Mouse (Mus musculus) neural tube, embryonic 14.5 days (tissue): ENCODE data around the gene Adgrg1. TPM values are rescaled to one million over a fixed set of nuclear protein-coding genes. Genes with fewer than 3 reads are reported as not detected.

ENCODE experiments used
- ATAC-seq: fragments of 200-750 bp; cut with Nextera tagmentation; 2 replicates; pipeline ENCODE4 v1.8.0; 2017; ENCODE audit warnings: low read depth, mild to moderate bottlenecking, moderate TSS enrichment, moderate library complexity
- H3K27ac ChIP-seq: fragments of 300-500 bp; sonication (generic); 2 replicates; pipeline ENCODE4 v1.5.1; 2014; ENCODE audit warnings: low read depth, mild to moderate bottlenecking, control low read depth, low read length, moderate library complexity, mixed read lengths
- H3K27me3 ChIP-seq: fragments of 300-500 bp; sonication (generic); 2 replicates; pipeline ENCODE4 v1.6.1; 2014; ENCODE audit warnings: low read length; ENCODE audit not compliant: control insufficient read depth, insufficient read depth
- H3K36me3 ChIP-seq: fragments of 300-500 bp; sonication (generic); 2 replicates; pipeline ENCODE4 v1.6.1; 2014; ENCODE audit warnings: low read length, mixed read lengths; ENCODE audit not compliant: control insufficient read depth, insufficient read depth
- H3K4me1 ChIP-seq: fragments of 300-500 bp; sonication (generic); 2 replicates; pipeline ENCODE4 v1.6.1; 2014; ENCODE audit warnings: low read length; ENCODE audit not compliant: control insufficient read depth, insufficient read depth
- H3K4me2 ChIP-seq: fragments of 300-500 bp; sonication (generic); 2 replicates; pipeline ENCODE4 v1.6.1; 2014; ENCODE audit warnings: mild to moderate bottlenecking, low read depth, low read length, control low read depth
- H3K4me3 ChIP-seq: fragments of 300-500 bp; sonication (generic); 2 replicates; pipeline ENCODE4 v1.5.1; 2014; ENCODE audit warnings: low read depth, low read length, control low read depth, mixed read lengths
- H3K9ac ChIP-seq: fragments of 300-500 bp; sonication (generic); replicated peaks from 2 replicates; pipeline ENCODE4 v1.6.1; 2014; ENCODE audit warnings: low read depth, mild to moderate bottlenecking, control low read depth, low read length, mixed read lengths
- H3K9me3 ChIP-seq: fragments of 300-500 bp; sonication (generic); 2 replicates; pipeline ENCODE4 v1.6.1; 2016; ENCODE audit warnings: low read length; ENCODE audit not compliant: control insufficient read depth
- WGBS: fragments of 180-500 bp; shearing (Covaris S2); extraction: QIAGEN DNeasy Blood & Tissue Kit; methylation state at CpG from one replicate; pipeline ENCODE4 v1.1.7; 2014; 5-methylcytosine and 5-hydroxymethylcytosine counted together
- polyA plus RNA-seq: library from polyadenylated mRNA; unstranded; fragments of >200 nt; fragmentation: Nextera tagmentation; extraction: Ambion mirVana; gene quantifications from 2 replicates; pipeline ENCODE4 v1.2.1, GENCODE M21; 2014

Adgrg1 gene
- polyA plus RNA-seq, 1 experiment from 2014 or later: 93.5 TPM

DNA sequence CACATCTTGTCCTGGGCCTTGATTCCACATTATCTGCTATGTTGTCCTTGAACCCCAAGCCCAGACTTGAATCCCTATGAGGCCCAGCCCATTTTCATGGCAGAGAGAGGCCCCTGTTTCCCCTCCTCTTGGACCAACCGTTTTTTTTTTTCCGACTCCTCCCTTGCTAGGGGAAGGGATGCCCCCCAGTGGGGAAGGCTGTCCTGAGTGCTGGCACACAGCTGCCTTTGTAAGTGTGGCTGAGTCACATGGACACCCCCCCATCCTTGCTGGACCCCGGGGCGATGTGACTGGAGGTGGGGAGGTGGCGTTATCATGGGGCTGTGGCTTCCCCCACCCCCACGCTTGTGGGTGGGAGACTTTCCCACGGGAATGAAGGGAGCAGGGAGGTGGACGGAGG is 6.4 kb downstream of the Adgrg1 start:
- Histone ChIP-seq H3K9me3 (no peaks in the 10 kb centered on the region), H3K27me3 (no peaks in the 10 kb centered on the region), H3K4me2 (no peak overlapping the region), H3K4me3 (no peak overlapping the region), H3K9ac (no peak overlapping the region), H3K4me1 (peaks cover 36% of the 10 kb centered on the region), H3K27ac (peak overlapping the region; percentile 2; the same call in 1 of the 2 replicates), H3K36me3 (no peaks in the 10 kb centered on the region)
- 42% methylated on average over 8 of the region's 8 CpGs for WGBS
- no peak for ATAC-seq

DNA sequence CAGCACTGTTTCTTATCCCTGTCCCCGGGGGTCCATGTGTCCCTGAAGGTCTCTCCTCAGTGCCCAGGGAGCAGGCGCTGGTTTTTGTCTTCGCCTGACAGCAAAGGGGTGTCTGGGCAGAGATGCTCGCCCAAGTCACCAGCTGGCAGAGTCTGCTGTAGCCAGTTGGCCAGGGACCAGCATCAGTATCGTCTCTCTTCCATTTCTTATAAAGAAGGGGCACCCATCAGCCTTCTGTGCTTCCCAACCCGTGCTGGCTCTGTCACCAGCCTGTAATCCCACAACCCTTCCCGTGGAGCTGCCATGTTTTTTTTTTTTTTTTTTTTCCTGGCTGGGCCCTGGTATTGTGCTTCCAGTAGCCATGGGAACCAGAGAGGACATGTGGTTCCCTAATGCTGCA is 7.3 kb downstream of the Adgrg1 start:
- H3K27me3 ChIP-seq: no peaks in the 10 kb centered on the region
- no peak; the same call in 1 of the 2 replicates for ATAC-seq

DNA sequence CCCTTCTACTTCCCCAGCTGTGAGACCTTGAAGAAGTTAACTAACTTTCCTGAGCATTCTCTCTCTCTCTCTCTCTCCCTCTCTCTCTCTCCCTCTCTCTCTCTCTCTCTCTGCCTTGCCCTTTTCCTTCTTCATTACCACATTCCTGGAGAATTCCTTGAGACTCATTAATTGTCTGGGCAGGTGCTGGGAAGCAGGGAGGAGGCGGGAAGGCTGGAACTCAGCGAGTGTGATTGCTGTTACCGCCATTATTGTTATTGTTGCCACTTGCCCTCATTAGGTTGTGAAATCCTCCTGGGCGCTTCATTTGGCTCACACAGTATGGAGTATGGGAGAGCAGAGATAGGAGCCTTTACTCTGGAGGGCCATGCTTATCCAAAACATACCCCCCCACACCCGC is 8.6 kb downstream of the Adgrg1 start:
- WGBS: 3% methylated on average over 5 of the region's 5 CpGs
- peaks cover 27% of the 10 kb centered on the region for H3K4me1 ChIP-seq

More for the DNA sequence above, 7.3 kb downstream of the Adgrg1 start:
- WGBS: 22% methylated on average over 7 of the region's 7 CpGs
- Histone ChIP-seq H3K9ac (no peak overlapping the region), H3K4me2 (no peak overlapping the region), H3K27ac (peak overlapping the region; percentile 34; the same call in 1 of the 2 replicates), H3K36me3 (no peaks in the 10 kb centered on the region), H3K4me3 (no peak overlapping the region), H3K9me3 (no peaks in the 10 kb centered on the region), H3K4me1 (peaks cover 38% of the 10 kb centered on the region)

DNA sequence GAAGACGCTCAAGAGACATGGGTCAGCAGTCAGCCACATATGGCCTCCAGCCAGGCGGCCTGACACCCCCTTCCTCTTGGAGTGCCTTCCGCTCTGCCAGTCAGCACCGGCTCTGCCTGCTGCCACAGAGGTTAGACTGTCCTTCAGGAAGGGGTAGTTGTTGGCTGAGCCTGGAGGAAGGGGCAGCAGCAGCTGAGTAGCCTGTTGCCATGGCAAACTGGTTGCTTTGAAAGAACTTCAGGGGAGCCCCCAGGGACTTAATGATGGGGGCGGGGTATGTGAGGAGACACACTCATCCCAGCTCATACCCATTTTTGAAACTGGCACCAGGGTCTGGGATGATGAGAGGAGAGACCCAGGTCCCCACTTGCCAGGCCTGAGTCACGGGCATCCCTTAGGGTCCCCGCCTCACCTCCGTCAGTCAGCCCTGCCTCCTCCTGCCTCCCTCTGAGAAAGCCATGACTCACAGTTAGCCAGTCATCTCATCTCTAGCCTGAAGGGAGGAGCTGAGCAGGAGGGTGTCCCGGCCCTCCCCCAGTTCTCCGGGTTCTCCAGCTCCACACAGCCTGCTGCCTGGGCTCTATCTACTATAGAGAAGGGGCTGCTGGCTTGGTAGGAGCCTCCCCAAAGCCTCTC is 9.4 kb downstream of the Adgrg1 start:
- H3K4me3 ChIP-seq: peak overlapping the region; percentile 15; the same call in 1 of the 2 replicates
- peak overlapping the region; percentile 32; the same call in 1 of the 2 replicates for H3K9ac ChIP-seq
- H3K4me1 ChIP-seq: peaks cover 26% of the 10 kb centered on the region
- no peaks in the 10 kb centered on the region for H3K27me3 ChIP-seq
- peak overlapping the region; percentile 31 for H3K4me2 ChIP-seq
- WGBS: 9% methylated on average over 10 of the region's 10 CpGs
- no peaks in the 10 kb centered on the region for H3K9me3 ChIP-seq
- no peaks in the 10 kb centered on the region for H3K36me3 ChIP-seq
- H3K27ac ChIP-seq: peak overlapping the region; percentile 61; the same call in 1 of the 2 replicates
- ATAC-seq: peak; percentile 73

More for the DNA sequence above, 8.6 kb downstream of the Adgrg1 start:
- ATAC-seq: no peak
- no peak overlapping the region for H3K27ac ChIP-seq
- no peaks in the 10 kb centered on the region for H3K27me3 ChIP-seq
- H3K4me2 ChIP-seq: no peak overlapping the region
- no peaks in the 10 kb centered on the region for H3K9me3 ChIP-seq
- no peak overlapping the region for H3K9ac ChIP-seq
- no peaks in the 10 kb centered on the region for H3K36me3 ChIP-seq
- H3K4me3 ChIP-seq: no peak overlapping the region

DNA sequence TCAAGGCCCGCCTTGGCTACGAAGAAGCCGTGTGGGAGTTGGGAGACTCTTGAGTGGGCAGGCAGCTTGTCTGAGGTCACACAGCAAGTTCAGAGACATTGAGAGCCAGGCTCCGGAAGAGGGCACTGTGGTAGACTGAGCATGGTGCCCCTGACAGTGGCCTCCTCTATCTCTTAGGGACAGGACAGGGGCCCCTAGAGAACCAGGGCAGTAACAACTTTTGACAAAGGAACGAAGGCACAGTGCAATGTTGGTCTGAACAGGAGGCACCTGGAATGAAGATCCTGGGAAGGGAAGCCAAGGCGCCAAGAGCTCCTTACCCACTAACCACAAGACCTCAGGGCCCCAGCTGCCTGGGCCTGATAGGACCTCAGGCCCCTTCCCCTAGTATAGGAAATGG is 10.5 kb downstream of the Adgrg1 start:
- Histone ChIP-seq H3K4me3 (no peak overlapping the region), H3K4me2 (peak overlapping the region; percentile 31), H3K4me1 (peaks cover 26% of the 10 kb centered on the region), H3K9me3 (no peaks in the 10 kb centered on the region), H3K27me3 (no peaks in the 10 kb centered on the region), H3K36me3 (no peaks in the 10 kb centered on the region), H3K27ac (no peak overlapping the region), H3K9ac (no peak overlapping the region)
- no peak for ATAC-seq
- WGBS: 83% methylated on average over 6 of the region's 6 CpGs

DNA sequence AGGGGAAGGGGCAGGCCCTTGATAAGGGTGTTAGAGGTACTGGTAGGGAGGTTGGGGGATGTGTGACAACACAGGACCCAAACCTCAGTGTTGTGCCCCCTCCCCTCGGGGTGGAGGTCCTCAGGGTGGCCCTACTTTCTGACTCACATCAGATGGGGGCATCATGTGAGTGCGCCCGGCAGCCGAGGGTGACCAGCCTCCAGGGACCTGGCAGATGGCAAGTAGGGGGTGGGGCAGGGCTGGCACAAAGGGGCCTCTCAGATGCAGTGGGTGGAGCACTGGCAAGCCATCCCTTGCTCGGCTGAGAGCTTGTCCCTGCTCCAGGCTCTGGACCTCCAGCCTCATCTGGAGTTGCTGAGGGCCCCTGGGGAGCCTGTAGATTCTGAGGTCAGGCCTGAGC is 12.1 kb downstream of the Adgrg1 start:
- peak; percentile 28 for ATAC-seq
- peaks cover 35% of the 10 kb centered on the region for H3K4me1 ChIP-seq
- H3K9me3 ChIP-seq: no peaks in the 10 kb centered on the region
- no peaks in the 10 kb centered on the region for H3K36me3 ChIP-seq
- WGBS: 21% methylated on average over 5 of the region's 5 CpGs
- 0 out of 2 replicates have a peak overlapping the region, but pooled peaks have one; percentile 15 for H3K4me2 ChIP-seq
- H3K4me3 ChIP-seq: no peak overlapping the region
- no peak overlapping the region for H3K9ac ChIP-seq
- H3K27me3 ChIP-seq: no peaks in the 10 kb centered on the region
- no peak overlapping the region for H3K27ac ChIP-seq

DNA sequence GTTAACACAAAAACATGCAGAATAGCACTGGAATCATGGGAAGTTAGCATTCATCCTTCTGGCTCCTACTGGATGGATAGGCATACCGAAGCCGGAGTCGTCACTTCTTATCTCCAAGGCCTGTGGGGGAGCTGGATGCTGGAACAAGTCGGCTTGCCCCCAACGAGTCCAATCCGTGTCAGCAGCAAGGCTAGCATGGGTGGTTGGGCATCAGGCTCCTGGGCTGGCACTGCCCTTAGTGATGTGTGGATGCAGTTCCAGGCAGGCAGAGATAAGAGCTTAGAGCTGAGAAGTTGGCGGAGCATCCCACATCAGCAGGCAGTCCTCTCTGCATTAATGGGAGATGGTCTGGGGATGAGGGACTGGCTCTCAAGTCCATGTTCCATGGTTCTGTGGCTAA is 13.0 kb downstream of the Adgrg1 start:
- WGBS: 85% methylated on average over 7 of the region's 7 CpGs
- Histone ChIP-seq H3K9ac (no peak overlapping the region), H3K4me2 (no peak overlapping the region), H3K4me1 (peaks cover 42% of the 10 kb centered on the region), H3K4me3 (no peak overlapping the region), H3K27ac (no peak overlapping the region), H3K27me3 (no peaks in the 10 kb centered on the region), H3K36me3 (no peaks in the 10 kb centered on the region), H3K9me3 (no peaks in the 10 kb centered on the region)
- no peak for ATAC-seq

DNA sequence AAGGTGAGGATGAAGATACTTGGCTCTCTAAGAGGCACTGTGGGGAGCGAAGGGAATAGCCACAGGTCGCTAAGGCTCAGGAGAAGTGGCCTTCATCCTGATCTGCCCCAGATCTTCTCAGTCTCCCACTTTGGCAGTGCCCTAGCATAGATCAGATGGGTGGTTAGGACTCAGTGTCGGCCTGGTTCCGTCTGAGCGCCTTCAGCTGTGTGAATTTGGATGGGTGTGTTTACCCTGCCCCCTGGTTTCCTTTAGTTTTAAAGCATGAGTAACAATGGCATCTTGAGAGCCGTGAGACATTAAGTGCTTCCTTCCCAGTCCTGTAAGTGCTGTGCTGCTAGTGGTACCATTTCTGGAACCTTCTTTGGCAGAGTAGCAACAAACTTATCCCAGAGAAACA is 14.1 kb downstream of the Adgrg1 start:
- Histone ChIP-seq H3K9me3 (no peaks in the 10 kb centered on the region), H3K9ac (no peak overlapping the region), H3K27ac (no peak overlapping the region), H3K4me1 (peaks cover 42% of the 10 kb centered on the region), H3K4me3 (no peak overlapping the region), H3K4me2 (no peak overlapping the region), H3K27me3 (no peaks in the 10 kb centered on the region), H3K36me3 (no peaks in the 10 kb centered on the region)
- 82% methylated on average over 6 of the region's 6 CpGs for WGBS
- no peak for ATAC-seq

DNA sequence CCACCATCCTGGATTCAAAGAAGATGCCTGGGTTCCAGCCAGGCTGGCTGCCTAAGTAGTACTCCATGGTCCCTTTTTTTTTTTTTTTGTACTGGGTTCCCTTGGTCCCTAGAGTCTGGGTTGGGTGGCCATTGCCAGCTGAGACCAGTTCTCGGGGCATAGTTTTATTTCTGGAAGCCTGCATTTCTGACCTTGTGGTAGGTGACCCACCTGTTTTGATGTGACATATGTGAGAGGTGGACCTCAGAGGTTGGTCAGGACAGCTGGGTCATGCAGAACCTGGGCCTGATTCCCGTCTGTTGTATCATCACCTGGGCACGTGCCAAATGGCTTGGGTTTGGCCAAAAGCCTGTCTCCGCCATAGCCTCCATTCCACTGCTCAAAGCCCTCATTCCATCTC is 15.2 kb downstream of the Adgrg1 start:
- Histone ChIP-seq H3K4me3 (no peak overlapping the region), H3K9me3 (no peaks in the 10 kb centered on the region), H3K4me1 (peaks cover 42% of the 10 kb centered on the region), H3K36me3 (no peaks in the 10 kb centered on the region), H3K9ac (no peak overlapping the region), H3K27me3 (no peaks in the 10 kb centered on the region), H3K4me2 (no peak overlapping the region), H3K27ac (no peak overlapping the region)
- ATAC-seq: no peak
- 90% methylated on average over 4 of the region's 4 CpGs for WGBS
